In genomic region chr7:89177926-89178325, GRCm38 (mm10) we compare ENCODE assay signal across 17 mouse cellular contexts.
DNase-seq lines count a peak whose midpoint lies in the region; ATAC-seq and TF ChIP-seq lines count a peak whose summit lies in the region.
"Had no signal": no experiment of that assay in that cellular context is flagged by ENCODE, and none has a peak within 500 bp of the region (broad histone marks: within the 10 kb centered on the region; RNA-seq: fewer than 3 reads in every experiment).

No protein-coding gene starts in this region.

- H3K36me3 ChIP-seq in liver, postnatal 0 days (replicated peaks; ENCODE audit: insufficient read depth, low read length): no peaks in the 10 kb centered on the region
- H3K36me3 ChIP-seq: forebrain, embryonic 12.5 days; liver, embryonic 13.5 days had no signal

- DNase-seq in adrenal gland, postnatal 14 days: peak; percentile 20
- DNase-seq in adrenal gland, adult 8-10 months: no peak
- DNase-seq in spleen, postnatal 36 days (ENCODE audit: low spot score in 2 of 2): peak; percentile 52 to 58
- no peak for DNase-seq in spleen, postnatal 14 days (ENCODE audit: low spot score in 2 of 2)
- peak; percentile 53 for DNase-seq in fibroblast of lung, adult 2 months (ENCODE audit: low read depth)
- DNase-seq in embryo, embryonic 9.5 days (ENCODE audit: extremely low spot score): no peak
- DNase-seq in liver, postnatal 0 days: no peak
- no peak for DNase-seq in layer of hippocampus, postnatal 14 days (ENCODE audit: low spot score in 2 of 2)
- DNase-seq: liver, embryonic 13.5 days; thymus, postnatal 36 days had no signal

- no peak for TF ChIP-seq CTCF in liver, postnatal 0 days (IDR thresholded peaks at IDR 0.05; ENCODE audit: low read depth)

- no peak overlapping the region for H3K27ac ChIP-seq in liver, postnatal 0 days (ENCODE audit: low read depth)
- H3K27ac ChIP-seq: forebrain, embryonic 12.5 days; heart, adult 2 months; hindbrain, embryonic 14.5 days; kidney, postnatal 0 days; liver, embryonic 13.5 days; macrophage had no signal

- no peak for TF ChIP-seq EP300 in liver, postnatal 0 days (IDR thresholded peaks at IDR 0.05; ENCODE audit: low read depth)

- H3K4me3 ChIP-seq in liver, postnatal 0 days (ENCODE audit: low read depth, low read length): no peak overlapping the region
- H3K4me3 ChIP-seq: forebrain, embryonic 12.5 days; heart, adult 2 months; liver, embryonic 13.5 days had no signal

- H3K9ac ChIP-seq in liver, postnatal 0 days (replicated peaks): no peak overlapping the region
- H3K9ac ChIP-seq: forebrain, embryonic 12.5 days; hindbrain, embryonic 14.5 days; liver, embryonic 13.5 days had no signal

- H3K4me2 ChIP-seq in liver, postnatal 0 days (ENCODE audit: low read depth, low read length): no peak overlapping the region
- H3K4me2 ChIP-seq: forebrain, embryonic 12.5 days; hindbrain, embryonic 14.5 days; liver, embryonic 13.5 days had no signal

- 0 out of 2 replicates have a peak, but pooled peaks cover 3% of the 10 kb centered on the region for H3K4me1 ChIP-seq in liver, postnatal 0 days (ENCODE audit: insufficient read depth)
- H3K4me1 ChIP-seq: forebrain, embryonic 12.5 days; liver, embryonic 13.5 days had no signal

- H3K27me3 ChIP-seq in liver, postnatal 0 days (ENCODE audit: insufficient read depth, low read length): no peaks in the 10 kb centered on the region
- H3K27me3 ChIP-seq: forebrain, embryonic 12.5 days; liver, embryonic 13.5 days had no signal

- H3K9me3 ChIP-seq in liver, postnatal 0 days (ENCODE audit: low read length): no peaks in the 10 kb centered on the region
- H3K9me3 ChIP-seq: forebrain, embryonic 12.5 days; liver, embryonic 13.5 days had no signal

- no peak for ATAC-seq in liver, postnatal 0 days
- ATAC-seq: intestine, embryonic 16.5 days; midbrain, embryonic 16.5 days had no signal

Comparison
In these comparisons a context has a peak if more than half of its experiments do, and no peak if none do; other contexts are left out.
1. DNase-seq: peak in adrenal gland, postnatal 14 days (single experiment), spleen, postnatal 36 days (2 of 2) and fibroblast of lung, adult 2 months (single experiment); none in adrenal gland, adult 8-10 months (single experiment), spleen, postnatal 14 days (0 of 2), embryo, embryonic 9.5 days (single experiment), liver, postnatal 0 days (single experiment) and layer of hippocampus, postnatal 14 days (0 of 2).